Mouse (Mus musculus) liver, adult 2 months (tissue): ENCODE measurements around the gene Safb2. TPM values are rescaled to one million over a fixed set of nuclear protein-coding genes. Genes with fewer than 3 reads are reported as not detected.

Source experiments
- DNase-seq: peaks from one replicate; pipeline ENCODE4 v3.0.0-alpha.2; 2011; ENCODE audit warnings: low read depth, low spot score; ENCODE audit errors: extremely low read depth
- H3K27ac ChIP-seq: fragments of 200-500 bp; replicated peaks from 2 replicates; pipeline ENCODE4 v1.5.1; 2012; ENCODE audit warnings: low read depth, mild to moderate bottlenecking, control low read depth, inconsistent platforms, low read length; ENCODE audit not compliant: insufficient read depth
- H3K27me3 ChIP-seq: fragments of 200-500 bp; 2 replicates; pipeline ENCODE4 v1.6.1; 2012; ENCODE audit warnings: mild to moderate bottlenecking, moderate library complexity, low read length, inconsistent platforms; ENCODE audit not compliant: control insufficient read depth, insufficient read depth
- H3K36me3 ChIP-seq: fragments of 200-500 bp; 2 replicates; pipeline ENCODE4 v1.6.1; 2012; ENCODE audit warnings: low read length, inconsistent platforms; ENCODE audit not compliant: control insufficient read depth, insufficient read depth
- H3K4me1 ChIP-seq: fragments of 200-500 bp; 2 replicates; pipeline ENCODE4 v1.6.1; 2011; ENCODE audit warnings: low read length; ENCODE audit not compliant: control insufficient read depth, insufficient read depth
- H3K4me3 ChIP-seq: fragments of 200-500 bp; 2 replicates; pipeline ENCODE4 v1.5.1; 2011; ENCODE audit warnings: low read depth, mild to moderate bottlenecking, control low read depth, low read length, moderate library complexity; ENCODE audit not compliant: insufficient read depth
- H3K79me2 ChIP-seq: fragments of 200-500 bp; 2 replicates; pipeline ENCODE4 v1.6.1; 2012; ENCODE audit warnings: inconsistent platforms, mild to moderate bottlenecking, low read length, moderate library complexity; ENCODE audit not compliant: control insufficient read depth, insufficient read depth
- H3K9ac ChIP-seq: fragments of 200-500 bp; 2 replicates; pipeline ENCODE4 v1.6.1; 2012; ENCODE audit warnings: low read depth, mild to moderate bottlenecking, control low read depth, inconsistent platforms, low read length
- CTCF ChIP-seq: fragments of 200-500 bp; IDR thresholded peaks from 2 replicates; pipeline ENCODE4 v1.5.1; 2011; ENCODE audit warnings: low read depth, low read length, control low read depth
- POLR2A ChIP-seq: fragments of 200-500 bp; IDR thresholded peaks from 2 replicates; pipeline ENCODE4 v1.6.1; 2011; ENCODE audit warnings: low read length, control low read depth; ENCODE audit not compliant: insufficient read depth; ENCODE audit errors: extremely low read depth
- WGBS: fragments of 180-500 bp; shearing (Covaris S2); methylation state at CpG from one replicate; pipeline ENCODE4 v1.1.7; 2018; 5-methylcytosine and 5-hydroxymethylcytosine counted together
- polyA plus RNA-seq: library from polyadenylated mRNA; depleted of rRNA; stranded (reverse); fragments of >200 nt; gene quantifications from 2 replicates; pipeline ENCODE4 v1.2.3, GENCODE M21; 2012
- total RNA-seq: library from RNA; depleted of rRNA; stranded (reverse); fragments of >200 nt; gene quantifications from 2 replicates; pipeline ENCODE4 v1.2.3, GENCODE M21; 2014

Safb2 gene
- total and polyA plus RNA-seq, 2 experiments: 32.8 to 62.3 TPM

GRCm38 (mm10) chr17:56546576-56546975, 37.8 kb downstream of the Safb2 start:
- Histone ChIP-seq H3K4me3 (no peak overlapping the region), H3K27me3 (no peaks in the 10 kb centered on the region), H3K36me3 (no peaks in the 10 kb centered on the region), H3K79me2 (no peaks in the 10 kb centered on the region), H3K9ac (no peak overlapping the region), H3K4me1 (no peaks in the 10 kb centered on the region), H3K27ac (no peak overlapping the region)
- 86% methylated on average over 5 of the region's 5 CpGs for WGBS
- TF ChIP-seq POLR2A (no peak), CTCF (no peak)
- DNase-seq: no peak

GRCm38 (mm10) chr17:56545945-56546344, 38.4 kb downstream of the Safb2 start:
- Histone ChIP-seq H3K36me3 (no peaks in the 10 kb centered on the region), H3K27me3 (no peaks in the 10 kb centered on the region), H3K4me1 (no peaks in the 10 kb centered on the region), H3K4me3 (no peak overlapping the region), H3K79me2 (no peaks in the 10 kb centered on the region), H3K9ac (no peak overlapping the region), H3K27ac (no peak overlapping the region)
- TF ChIP-seq CTCF (no peak), POLR2A (no peak)
- 59% methylated on average over 1 of the region's 1 CpGs for WGBS
- no peak for DNase-seq

- Histone ChIP-seq H3K36me3 (no peaks in the 10 kb centered on the region), H3K27ac (no peak overlapping the region), H3K9ac (no peak overlapping the region), H3K4me3 (no peak overlapping the region), H3K27me3 (no peaks in the 10 kb centered on the region), H3K79me2 (no peaks in the 10 kb centered on the region), H3K4me1 (no peaks in the 10 kb centered on the region)
- no peak for DNase-seq
- TF ChIP-seq POLR2A (no peak), CTCF (no peak)
- 80% methylated on average over 7 of the region's 7 CpGs for WGBS
Measured at GRCm38 (mm10) chr17:56544699-56545387, 39.5 kb downstream of the Safb2 start.

GRCm38 (mm10) chr17:56543684-56544224, 40.6 kb downstream of the Safb2 start:
- WGBS: 85% methylated on average over 3 of the region's 3 CpGs
- no peaks in the 10 kb centered on the region for H3K79me2 ChIP-seq
- no peaks in the 10 kb centered on the region for H3K36me3 ChIP-seq
- TF ChIP-seq CTCF: no peak
- no peak for TF ChIP-seq POLR2A
- H3K4me3 ChIP-seq: no peak overlapping the region
- DNase-seq: no peak
- no peaks in the 10 kb centered on the region for H3K27me3 ChIP-seq
- H3K9ac ChIP-seq: no peak overlapping the region
- no peaks in the 10 kb centered on the region for H3K4me1 ChIP-seq
- H3K27ac ChIP-seq: no peak overlapping the region

GRCm38 (mm10) chr17:56542736-56543135, 41.6 kb downstream of the Safb2 start:
- TF ChIP-seq CTCF (no peak), POLR2A (no peak)
- Histone ChIP-seq H3K4me1 (no peaks in the 10 kb centered on the region), H3K36me3 (no peaks in the 10 kb centered on the region), H3K4me3 (no peak overlapping the region), H3K27me3 (no peaks in the 10 kb centered on the region; the same call in 1 of the 2 replicates), H3K27ac (no peak overlapping the region), H3K79me2 (no peaks in the 10 kb centered on the region), H3K9ac (no peak overlapping the region)
- DNase-seq: no peak
- WGBS: 73% methylated on average over 8 of the region's 8 CpGs

- WGBS: 42% methylated on average over 6 of the region's 6 CpGs
- Histone ChIP-seq H3K36me3 (no peaks in the 10 kb centered on the region), H3K27ac (no peak overlapping the region), H3K79me2 (no peaks in the 10 kb centered on the region), H3K27me3 (no peaks in the 10 kb centered on the region; the same call in 1 of the 2 replicates), H3K9ac (no peak overlapping the region), H3K4me1 (no peaks in the 10 kb centered on the region), H3K4me3 (no peak overlapping the region)
- TF ChIP-seq CTCF (no peak), POLR2A (no peak)
- no peak for DNase-seq
Measured at GRCm38 (mm10) chr17:56540562-56540975, 43.8 kb downstream of the Safb2 start.
